Mouse (Mus musculus) MEL (cell line): ENCODE measurements around the gene Adprhl2. TPM values are rescaled to one million over a fixed set of nuclear protein-coding genes. Genes with fewer than 3 reads are reported as not detected.

Source experiments
- DNase-seq: peaks from one replicate; pipeline ENCODE4 v3.0.0; 2011; ENCODE audit warnings: low read depth, low spot score
- H3K27ac ChIP-seq: 2 replicates; pipeline ENCODE4 v1.5.1; 2012; ENCODE audit warnings: low read depth, mild to moderate bottlenecking, control low read depth, low read length, moderate library complexity; ENCODE audit not compliant: control insufficient read depth
- H3K27me3 ChIP-seq, 2 experiments: fragments of 150-350 bp in 1 of 2; sonication (generic) in 1 of 2; 2 replicates each; pipeline ENCODE4 v1.6.1; 2012; ENCODE audit warnings: low read length in 2 of 2, mild to moderate bottlenecking in 2 of 2, improper control_type of control experiment in 1 of 2, moderate library complexity in 1 of 2; ENCODE audit not compliant: insufficient read depth in 2 of 2, control insufficient read depth in 1 of 2
- H3K36me3 ChIP-seq, 2 experiments: 2 replicates each; pipeline ENCODE4 v1.6.1; 2012 to 2014; ENCODE audit warnings: low read length in 2 of 2, improper control_type of control experiment in 1 of 2, inconsistent platforms in 1 of 2, mild to moderate bottlenecking in 1 of 2; ENCODE audit not compliant: insufficient read depth in 2 of 2, control insufficient read depth in 1 of 2
- H3K4me1 ChIP-seq, 2 experiments: fragments of 150-350 bp in 1 of 2; sonication (generic) in 1 of 2; 2 replicates each; pipeline ENCODE4 v1.6.1; 2012; ENCODE audit warnings: low read length in 2 of 2, improper control_type of control experiment in 1 of 2, mild to moderate bottlenecking in 1 of 2; ENCODE audit not compliant: insufficient read depth in 2 of 2, control insufficient read depth in 1 of 2
- H3K4me3 ChIP-seq, 2 experiments: fragments of 150-350 bp in 1 of 2; sonication (generic) in 1 of 2; 2 replicates each; pipeline ENCODE4 v1.5.1; 2012; ENCODE audit warnings: low read depth in 2 of 2, low read length in 2 of 2, mild to moderate bottlenecking in 2 of 2, moderate library complexity in 2 of 2, control low read depth in 1 of 2, improper control_type of control experiment in 1 of 2; ENCODE audit not compliant: control insufficient read depth in 1 of 2, insufficient read depth in 1 of 2
- H3K79me2 ChIP-seq: 2 replicates; pipeline ENCODE4 v1.6.1; 2012; ENCODE audit warnings: mild to moderate bottlenecking, low read length, moderate library complexity; ENCODE audit not compliant: control insufficient read depth, poor library complexity, insufficient read depth
- H3K9ac ChIP-seq: 2 replicates; pipeline ENCODE4 v1.6.1; 2012; ENCODE audit warnings: low read depth, mild to moderate bottlenecking, control low read depth, low read length, moderate library complexity; ENCODE audit not compliant: control insufficient read depth, poor library complexity, severe bottlenecking
- H3K9me3 ChIP-seq: fragments of 150-350 bp; sonication (generic); replicated peaks from 2 replicates; pipeline ENCODE4 v1.6.1; 2012; ENCODE audit warnings: mild to moderate bottlenecking, low read length, improper control_type of control experiment, moderate library complexity; ENCODE audit not compliant: insufficient read depth
- BHLHE40 ChIP-seq: IDR thresholded peaks from 2 replicates; pipeline ENCODE4 v1.6.1; 2012; ENCODE audit warnings: low read depth, mild to moderate bottlenecking, inconsistent platforms, low read length, improper control_type of control experiment, borderline replicate concordance
- CHD1 ChIP-seq: IDR thresholded peaks from 2 replicates; pipeline ENCODE4 v1.6.1; 2012; ENCODE audit warnings: low read depth, mild to moderate bottlenecking, inconsistent platforms, low read length, improper control_type of control experiment
- CTCF ChIP-seq, 3 experiments: IDR thresholded peaks in 2 of 3; conservative IDR thresholded peaks in 1 of 3; 2 replicates each; pipeline ENCODE4 v1.5.1; 2011 to 2012; ENCODE audit warnings: low read length in 3 of 3, low read depth in 2 of 3, mild to moderate bottlenecking in 2 of 3, improper control_type of control experiment in 1 of 3, inconsistent platforms in 1 of 3, mixed read lengths in 1 of 3, moderate library complexity in 1 of 3; ENCODE audit not compliant: control insufficient read depth in 1 of 3, insufficient read depth in 1 of 3, poor library complexity in 1 of 3, severe bottlenecking in 1 of 3
- ELF1 ChIP-seq: IDR thresholded peaks from 2 replicates; pipeline ENCODE4 v1.6.1; 2014; ENCODE audit warnings: low read depth, mild to moderate bottlenecking, inconsistent platforms, low read length, improper control_type of control experiment, moderate library complexity
- GABPA ChIP-seq: IDR thresholded peaks from 2 replicates; pipeline ENCODE4 v1.6.1; 2012; ENCODE audit warnings: low read depth, mild to moderate bottlenecking, inconsistent platforms, low read length, improper control_type of control experiment, moderate library complexity
- GATA1 ChIP-seq: IDR thresholded peaks from 2 replicates; pipeline ENCODE4 v1.6.1; 2011; ENCODE audit warnings: low read depth, low read length, improper control_type of control experiment
- HCFC1 ChIP-seq: IDR thresholded peaks from 2 replicates; pipeline ENCODE4 v1.6.1; 2012; ENCODE audit warnings: low read depth, mild to moderate bottlenecking, inconsistent platforms, low read length, improper control_type of control experiment, moderate library complexity
- JUND ChIP-seq: IDR thresholded peaks from 2 replicates; pipeline ENCODE4 v1.6.1; 2011; ENCODE audit warnings: low read depth, mild to moderate bottlenecking, improper control_type of control experiment, low read length
- MAX ChIP-seq: IDR thresholded peaks from 2 replicates; pipeline ENCODE4 v1.6.1; 2011; ENCODE audit warnings: low read length, improper control_type of control experiment
- MAZ ChIP-seq: IDR thresholded peaks from 2 replicates; pipeline ENCODE4 v1.6.1; 2012; ENCODE audit warnings: low read depth, mild to moderate bottlenecking, inconsistent platforms, low read length, improper control_type of control experiment
- MEF2A ChIP-seq: IDR thresholded peaks from 2 replicates; pipeline ENCODE4 v1.6.1; 2014; ENCODE audit warnings: low read depth, mild to moderate bottlenecking, inconsistent platforms, low read length, improper control_type of control experiment; ENCODE audit not compliant: poor library complexity, insufficient replicate concordance, severe bottlenecking; ENCODE audit errors: extremely low read depth
- MXI1 ChIP-seq: IDR thresholded peaks from 2 replicates; pipeline ENCODE4 v1.6.1; 2011; ENCODE audit warnings: mild to moderate bottlenecking, low read depth, low read length, improper control_type of control experiment
- MYB ChIP-seq: IDR thresholded peaks from 2 replicates; pipeline ENCODE4 v1.6.1; 2011; ENCODE audit warnings: mild to moderate bottlenecking, low read depth, low read length, improper control_type of control experiment
- MYC ChIP-seq: IDR thresholded peaks from 2 replicates; pipeline ENCODE4 v1.6.1; 2011; ENCODE audit warnings: low read depth, mild to moderate bottlenecking, low read length, improper control_type of control experiment, moderate library complexity
- NRF1 ChIP-seq: IDR thresholded peaks from 2 replicates; pipeline ENCODE4 v1.6.1; 2014; ENCODE audit warnings: low read depth, mild to moderate bottlenecking, inconsistent platforms, low read length, improper control_type of control experiment, moderate library complexity; ENCODE audit not compliant: poor library complexity, insufficient read depth, severe bottlenecking
- POLR2A ChIP-seq, 2 experiments: IDR thresholded peaks; 2 replicates each; pipeline ENCODE4 v1.6.1; 2011 to 2012; ENCODE audit warnings: low read length in 2 of 2, mild to moderate bottlenecking in 2 of 2, control low read depth in 1 of 2, improper control_type of control experiment in 1 of 2, low read depth in 1 of 2, moderate library complexity in 1 of 2; ENCODE audit not compliant: control insufficient read depth in 1 of 2, insufficient read depth in 1 of 2, poor library complexity in 1 of 2
- RAD21 ChIP-seq: IDR thresholded peaks from 2 replicates; pipeline ENCODE4 v1.6.1; 2011; ENCODE audit warnings: mild to moderate bottlenecking, low read depth, low read length, improper control_type of control experiment
- TAL1 ChIP-seq: IDR thresholded peaks from 2 replicates; pipeline ENCODE4 v1.6.1; 2012; ENCODE audit warnings: mild to moderate bottlenecking, inconsistent platforms, low read length, moderate library complexity, mixed read lengths
- TBP ChIP-seq: IDR thresholded peaks from 2 replicates; pipeline ENCODE4 v1.8.0; 2011; ENCODE audit warnings: low read depth, low read length, improper control_type of control experiment
- ZKSCAN1 ChIP-seq: IDR thresholded peaks from 2 replicates; pipeline ENCODE4 v1.6.1; 2012; ENCODE audit warnings: low read depth, mild to moderate bottlenecking, inconsistent platforms, low read length, improper control_type of control experiment, moderate library complexity
- ZNF384 ChIP-seq: IDR thresholded peaks from 2 replicates; pipeline ENCODE4 v1.6.1; 2012; ENCODE audit warnings: low read depth, mild to moderate bottlenecking, inconsistent platforms, low read length, improper control_type of control experiment
- polyA plus RNA-seq, 2 experiments: library from polyadenylated mRNA; stranded (reverse) in 1 of 2; unstranded in 1 of 2; fragments of >175 nt in 1 of 2; fragments of >200 nt in 1 of 2; gene quantifications; 2 replicates each; pipeline versions ENCODE4 v1.2.1 to v1.2.4; 2012; ENCODE audit warnings: low replicate concordance in 2 of 2, low read depth in 1 of 2; ENCODE audit not compliant: insufficient read length in 2 of 2, insufficient read depth in 1 of 2, missing spikeins in 1 of 2
- total RNA-seq: library from RNA; depleted of rRNA; stranded (reverse); fragments of 300-350 nt; gene quantifications from 2 replicates; pipeline ENCODE4 v1.2.3, GENCODE M21; 2012

Adprhl2 gene
- total and polyA plus RNA-seq, 3 experiments: 53.7 to 62.0 TPM; not detected in 1

DNA sequence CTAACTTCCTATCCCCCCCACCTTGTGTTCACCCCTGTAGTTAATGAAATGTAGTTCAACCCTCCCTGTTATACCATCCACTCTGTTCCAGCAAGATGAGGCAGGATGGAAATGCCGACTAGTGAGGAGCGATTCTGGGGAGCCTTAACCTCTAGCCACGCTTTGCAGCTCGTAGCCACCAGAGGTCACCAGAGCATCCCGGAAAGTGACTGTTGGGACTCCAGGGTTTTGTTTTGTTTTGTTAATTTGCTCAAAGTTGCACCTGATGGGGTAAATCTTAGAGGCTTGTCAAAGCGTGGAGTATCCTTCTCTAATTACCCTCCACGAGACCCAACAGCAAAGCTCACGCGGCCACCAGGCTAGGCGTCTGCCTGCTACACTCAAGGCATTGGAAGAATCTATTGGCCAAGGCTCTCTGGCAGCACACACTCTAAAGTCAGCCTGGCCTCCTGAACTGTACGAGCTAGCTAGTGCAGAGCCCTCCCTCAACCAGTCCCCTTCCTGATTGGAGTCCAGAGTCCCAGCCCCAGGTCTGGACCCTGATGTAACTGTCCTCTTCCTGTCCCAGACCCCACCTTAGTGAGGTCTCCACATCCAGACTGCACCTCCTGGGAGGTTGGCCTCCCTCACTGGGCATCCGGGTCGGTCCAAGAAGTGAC, 43.5 kb downstream of the Adprhl2 start (continued):
- TF ChIP-seq CTCF (IDR thresholded peaks at IDR 0.05 in 2 of 3, conservative IDR thresholded peaks at IDR 0.05 in 1 of 3; ENCODE audit: control insufficient read depth in 1 of 3, insufficient read depth in 1 of 3, low read depth in 2 of 3, low read length in 3 of 3, poor library complexity in 1 of 3, severe bottlenecking in 1 of 3): peak; percentile 74 to 83 (median 77)
- TF ChIP-seq HCFC1: no peak

DNA sequence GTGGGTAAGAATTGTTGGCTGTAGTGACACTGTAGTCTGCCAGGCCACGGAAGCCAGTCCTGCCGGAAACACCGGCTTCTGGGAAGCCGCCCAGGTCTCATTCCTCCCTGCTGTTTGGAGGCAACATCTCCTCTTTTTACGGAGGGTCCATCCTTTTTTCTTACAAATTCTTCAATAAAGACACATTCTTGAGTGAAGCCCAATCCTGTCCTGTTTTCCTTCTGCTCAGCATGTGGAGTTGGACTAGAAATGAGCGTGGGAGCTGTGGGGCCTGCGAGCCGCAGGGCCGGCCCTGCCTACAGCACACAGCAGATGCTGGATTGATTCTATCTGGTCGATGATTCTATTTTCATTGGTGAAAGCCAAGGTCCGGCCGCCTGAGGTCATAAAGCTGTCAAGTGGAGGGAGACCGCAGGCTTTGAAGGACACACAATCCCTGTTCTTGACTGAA, 45.8 kb downstream of the Adprhl2 start:
- Histone ChIP-seq H3K36me3 (no peaks in the 10 kb centered on the region), H3K27ac (no peak overlapping the region), H3K27me3 (no peaks in the 10 kb centered on the region), H3K79me2 (no peaks in the 10 kb centered on the region), H3K9ac (no peak overlapping the region), H3K4me3 (no peak overlapping the region), H3K4me1 (no peaks in the 10 kb centered on the region), H3K9me3 (no peaks in the 10 kb centered on the region)
- TF ChIP-seq POLR2A (IDR thresholded peaks at IDR 0.05; ENCODE audit: control insufficient read depth in 1 of 2, insufficient read depth in 1 of 2, low read depth in 1 of 2, low read length in 2 of 2, poor library complexity in 1 of 2) (no peak), MXI1 (no peak), MEF2A (no peak), TAL1 (no peak), HCFC1 (no peak), CHD1 (no peak), ZNF384 (no peak), RAD21 (no peak)
- no peak for DNase-seq

DNA sequence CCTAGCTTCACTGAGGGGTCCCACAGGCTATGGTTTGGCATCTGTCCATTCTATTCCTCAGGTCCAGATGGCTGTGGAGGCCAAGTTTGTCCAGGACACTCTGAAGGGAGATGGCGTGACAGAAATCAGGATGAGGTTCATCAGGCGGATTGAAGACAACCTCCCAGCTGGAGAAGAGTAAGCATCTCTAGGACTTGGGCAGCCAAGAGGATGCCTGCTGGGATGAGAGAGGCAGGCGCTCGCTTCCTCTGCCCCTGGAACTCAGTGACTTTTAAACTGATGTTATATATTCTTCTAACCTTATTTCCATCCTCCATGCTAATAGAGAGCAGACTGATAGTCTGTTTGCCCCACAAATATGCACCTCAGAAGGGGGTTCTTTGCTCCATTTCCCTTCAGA, 46.4 kb downstream of the Adprhl2 start:
- Histone ChIP-seq H3K4me1 (no peaks in the 10 kb centered on the region), H3K9me3 (no peaks in the 10 kb centered on the region), H3K36me3 (no peaks in the 10 kb centered on the region), H3K27me3 (no peaks in the 10 kb centered on the region), H3K79me2 (no peaks in the 10 kb centered on the region), H3K27ac (no peak overlapping the region), H3K4me3 (no peak overlapping the region), H3K9ac (no peak overlapping the region)
- DNase-seq: no peak
- TF ChIP-seq ELF1: no peak
- no peak for TF ChIP-seq MYB
- no peak for TF ChIP-seq GABPA
- no peak for TF ChIP-seq MAX
- no peak for TF ChIP-seq GATA1
- no peak for TF ChIP-seq TBP
- no peak for TF ChIP-seq NRF1
- TF ChIP-seq MAZ: no peak
- TF ChIP-seq MYC: no peak
- no peak for TF ChIP-seq JUND
- no peak for TF ChIP-seq CTCF (IDR thresholded peaks at IDR 0.05 in 2 of 3, conservative IDR thresholded peaks at IDR 0.05 in 1 of 3; ENCODE audit: control insufficient read depth in 1 of 3, insufficient read depth in 1 of 3, low read depth in 2 of 3, low read length in 3 of 3, poor library complexity in 1 of 3, severe bottlenecking in 1 of 3)
- no peak for TF ChIP-seq BHLHE40
- TF ChIP-seq ZKSCAN1: no peak
- TF ChIP-seq POLR2A (IDR thresholded peaks at IDR 0.05; ENCODE audit: control insufficient read depth in 1 of 2, insufficient read depth in 1 of 2, low read depth in 1 of 2, low read length in 2 of 2, poor library complexity in 1 of 2): no peak
